Mouse (Mus musculus) megakaryocyte, embryonic 14.5 days (primary cell): Measurements from ENCODE around the gene Daglb.

Experiments
- FLI1 ChIP-seq: IDR thresholded peaks from 2 replicates; pipeline ENCODE4 v1.6.1; 2012; ENCODE audit warnings: low read length, inconsistent platforms, mixed read lengths
- GATA1 ChIP-seq: IDR thresholded peaks from 3 replicates; pipeline ENCODE4 v1.6.1; 2012; ENCODE audit warnings: mixed read lengths, low read length, inconsistent platforms, borderline replicate concordance

DNA sequence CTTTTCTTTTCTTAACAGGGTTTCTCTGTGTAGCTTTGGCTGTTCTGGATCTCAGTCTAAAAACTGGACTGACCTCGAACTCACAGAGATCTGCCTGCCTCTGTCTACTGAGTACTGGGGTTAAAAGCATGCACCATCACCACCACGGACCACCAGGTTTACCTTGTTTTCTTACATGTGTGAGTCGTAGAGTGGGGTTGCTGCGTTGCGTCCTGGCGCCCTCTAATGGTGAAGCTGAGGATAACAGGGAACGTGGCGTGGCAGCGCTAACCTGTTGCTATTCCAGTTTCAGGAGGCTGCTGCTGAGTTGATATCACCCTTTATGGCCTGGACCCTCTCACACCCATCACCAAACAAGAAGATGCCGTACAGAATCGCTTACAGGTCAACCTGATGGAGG lies 83.0 kb downstream of the Daglb start:
- no peak for TF ChIP-seq GATA1
- no peak for TF ChIP-seq FLI1
